Mouse (Mus musculus) G1E (cell line): Measurements from ENCODE around the gene A2ml1. TPM values are rescaled to one million over a fixed set of nuclear protein-coding genes. Genes with fewer than 3 reads are reported as not detected.

Experiments used
- ATAC-seq: 2 replicates; pipeline ENCODE4 v1.8.0; 2016; ENCODE audit warnings: mild to moderate bottlenecking; ENCODE audit not compliant: insufficient number of reproducible peaks, poor library complexity, low FRiP score, severe bottlenecking; ENCODE audit errors: extremely low read depth
- DNase-seq: peaks from one replicate; pipeline ENCODE4 v3.0.0; 2012; ENCODE audit warnings: low spot score
- H3K27me3 ChIP-seq: 2 replicates; pipeline ENCODE4 v1.6.1; 2012; ENCODE audit warnings: mild to moderate bottlenecking, low read length, inconsistent platforms; ENCODE audit not compliant: insufficient read depth
- H3K36me3 ChIP-seq: replicated peaks from 2 replicates; pipeline ENCODE3; 2012; ENCODE audit warnings: mild to moderate bottlenecking, inconsistent platforms
- H3K4me1 ChIP-seq: 2 replicates; pipeline ENCODE4 v1.6.1; 2012; ENCODE audit warnings: low read depth, low read length, inconsistent platforms, mixed read lengths; ENCODE audit not compliant: insufficient read depth
- H3K4me3 ChIP-seq: 2 replicates; pipeline ENCODE4 v1.5.1; 2012; ENCODE audit warnings: low read depth, mild to moderate bottlenecking, inconsistent platforms, low read length, moderate library complexity, mixed read lengths
- H3K9me3 ChIP-seq: replicated peaks from 2 replicates; pipeline ENCODE4 v1.6.1; 2012; ENCODE audit warnings: inconsistent platforms
- CTCF ChIP-seq: IDR thresholded peaks from 2 replicates; pipeline ENCODE4 v1.5.1; 2012; ENCODE audit warnings: low read depth, low read length, inconsistent platforms, mixed read lengths
- GATA1 ChIP-seq: IDR thresholded peaks from 2 replicates; pipeline ENCODE4 v1.6.1; 2012; ENCODE audit warnings: borderline replicate concordance, low read length, inconsistent platforms, mixed read lengths
- GATA2 ChIP-seq: IDR thresholded peaks from 2 replicates; pipeline ENCODE4 v1.6.1; 2012; ENCODE audit warnings: low read depth, low read length, inconsistent platforms, borderline replicate concordance
- POLR2AphosphoS5 ChIP-seq: IDR thresholded peaks from 2 replicates; pipeline ENCODE4 v1.6.1; 2012; ENCODE audit warnings: low read depth, low read length, inconsistent platforms; ENCODE audit not compliant: insufficient replicate concordance
- TAL1 ChIP-seq: conservative IDR thresholded peaks from 2 replicates; pipeline ENCODE4 v1.6.1; 2012; ENCODE audit warnings: low read depth, low read length, inconsistent platforms, mixed read lengths
- polyA plus RNA-seq: library from polyadenylated mRNA; stranded (reverse); fragments of >175 nt; gene quantifications from 2 replicates; pipeline ENCODE4 v1.2.3, GENCODE M21; 2012
- total RNA-seq, 2 experiments: library from RNA; stranded (forward) in 1 of 2; stranded (reverse) in 1 of 2; fragments of 200-1000 nt in 1 of 2; fragments of >200 nt in 1 of 2; fragmentation: Nextera tagmentation in 1 of 2; gene quantifications; 2 replicates each; pipeline ENCODE4 v1.2.3; 2014 to 2017

The A2ml1 gene
- total and polyA plus RNA-seq, 3 experiments: 0.05 TPM; not detected in 2

- Histone ChIP-seq H3K4me3 (no peak overlapping the region), H3K9me3 (peaks cover 16% of the 10 kb centered on the region), H3K27me3 (no peaks in the 10 kb centered on the region), H3K36me3 (no peaks in the 10 kb centered on the region), H3K4me1 (no peaks in the 10 kb centered on the region)
- TF ChIP-seq POLR2AphosphoS5 (no peak), CTCF (no peak), GATA1 (no peak), TAL1 (no peak), GATA2 (no peak)
- no peak for DNase-seq
- ATAC-seq: no peak
These were observed 48.1 kb downstream of the A2ml1 start for GRCm38 (mm10) chr6:128533296-128533695.

- no peak for DNase-seq
- peaks cover 16% of the 10 kb centered on the region for H3K9me3 ChIP-seq
- no peak for ATAC-seq
- no peaks in the 10 kb centered on the region for H3K36me3 ChIP-seq
- TF ChIP-seq POLR2AphosphoS5: no peak
- no peak for TF ChIP-seq TAL1
- TF ChIP-seq GATA2: no peak
- no peak for TF ChIP-seq GATA1
- TF ChIP-seq CTCF: no peak
- H3K4me1 ChIP-seq: no peaks in the 10 kb centered on the region
- H3K4me3 ChIP-seq: no peak overlapping the region
- no peaks in the 10 kb centered on the region for H3K27me3 ChIP-seq
These were observed 48.7 kb downstream of the A2ml1 start for GRCm38 (mm10) chr6:128532701-128533100.

- H3K4me3 ChIP-seq: no peak overlapping the region
- no peaks in the 10 kb centered on the region for H3K36me3 ChIP-seq
- TF ChIP-seq GATA2: no peak
- no peak for TF ChIP-seq TAL1
- TF ChIP-seq GATA1: no peak
- TF ChIP-seq CTCF: no peak
- TF ChIP-seq POLR2AphosphoS5: no peak
- H3K4me1 ChIP-seq: no peaks in the 10 kb centered on the region
- ATAC-seq (no peak), DNase-seq (no peak)
- no peaks in the 10 kb centered on the region for H3K27me3 ChIP-seq
- peaks cover 17% of the 10 kb centered on the region for H3K9me3 ChIP-seq
These were observed 52.9 kb downstream of the A2ml1 start for GRCm38 (mm10) chr6:128528491-128528890.

- H3K4me3 ChIP-seq: no peak overlapping the region
- DNase-seq: no peak
- no peaks in the 10 kb centered on the region for H3K27me3 ChIP-seq
- H3K9me3 ChIP-seq: peaks cover 22% of the 10 kb centered on the region
- no peak for ATAC-seq
- H3K4me1 ChIP-seq: no peaks in the 10 kb centered on the region
- TF ChIP-seq GATA2 (no peak), GATA1 (no peak), POLR2AphosphoS5 (no peak), CTCF (no peak), TAL1 (no peak)
- H3K36me3 ChIP-seq: no peaks in the 10 kb centered on the region
These were observed 54.3 kb downstream of the A2ml1 start for GRCm38 (mm10) chr6:128527110-128527509.

GRCm38 (mm10) chr6:128526601-128527000 is 54.8 kb downstream of the A2ml1 start, which contains the start of gene Pzp:
Gene Pzp, minus strand, starts transcription at chr6:128526720.
- no peak for ATAC-seq
- no peaks in the 10 kb centered on the region for H3K36me3 ChIP-seq
- no peak for DNase-seq
- no peaks in the 10 kb centered on the region for H3K27me3 ChIP-seq
- H3K4me3 ChIP-seq: no peak within 1 kb of the TSS
- TF ChIP-seq GATA2 (no peak), CTCF (no peak), POLR2AphosphoS5 (no peak), GATA1 (no peak), TAL1 (no peak)
- H3K4me1 ChIP-seq: no peaks in the 10 kb centered on the region
- peaks cover 25% of the 10 kb centered on the region for H3K9me3 ChIP-seq

GRCm38 (mm10) chr6:128525801-128526200 is 55.6 kb downstream of the A2ml1 start:
- Histone ChIP-seq H3K27me3 (no peaks in the 10 kb centered on the region), H3K4me1 (no peaks in the 10 kb centered on the region), H3K4me3 (no peak overlapping the region), H3K9me3 (peaks cover 29% of the 10 kb centered on the region), H3K36me3 (no peaks in the 10 kb centered on the region)
- DNase-seq: no peak
- no peak for ATAC-seq
- no peak for TF ChIP-seq GATA1
- no peak for TF ChIP-seq POLR2AphosphoS5
- TF ChIP-seq CTCF: no peak
- no peak for TF ChIP-seq GATA2
- no peak for TF ChIP-seq TAL1

GRCm38 (mm10) chr6:128523360-128523759 is 58.0 kb downstream of the A2ml1 start:
- Histone ChIP-seq H3K36me3 (no peaks in the 10 kb centered on the region), H3K27me3 (no peaks in the 10 kb centered on the region), H3K9me3 (peaks cover 30% of the 10 kb centered on the region), H3K4me1 (no peaks in the 10 kb centered on the region), H3K4me3 (no peak overlapping the region)
- no peak for TF ChIP-seq POLR2AphosphoS5
- TF ChIP-seq GATA1: no peak
- TF ChIP-seq TAL1: no peak
- TF ChIP-seq GATA2: no peak
- TF ChIP-seq CTCF: no peak
- no peak for ATAC-seq
- DNase-seq: no peak
